Mouse (Mus musculus) A20 (cell line): ENCODE data around the gene Chrna1.

ENCODE experiments used
- DNase-seq: peaks from one replicate; pipeline ENCODE4 v3.0.0-alpha.2; 2011; ENCODE audit warnings: low read depth, low spot score

Chrna1 gene

GRCm38 (mm10) chr2:73591246-73591645, 11.1 kb upstream of the Chrna1 start:
- no peak for DNase-seq

- DNase-seq, result no peak
Measured at GRCm38 (mm10) chr2:73590106-73590505, 10.0 kb upstream of the Chrna1 start.

- DNase-seq, result no peak
Measured at GRCm38 (mm10) chr2:73588951-73589350, 8.8 kb upstream of the Chrna1 start.

DNA sequence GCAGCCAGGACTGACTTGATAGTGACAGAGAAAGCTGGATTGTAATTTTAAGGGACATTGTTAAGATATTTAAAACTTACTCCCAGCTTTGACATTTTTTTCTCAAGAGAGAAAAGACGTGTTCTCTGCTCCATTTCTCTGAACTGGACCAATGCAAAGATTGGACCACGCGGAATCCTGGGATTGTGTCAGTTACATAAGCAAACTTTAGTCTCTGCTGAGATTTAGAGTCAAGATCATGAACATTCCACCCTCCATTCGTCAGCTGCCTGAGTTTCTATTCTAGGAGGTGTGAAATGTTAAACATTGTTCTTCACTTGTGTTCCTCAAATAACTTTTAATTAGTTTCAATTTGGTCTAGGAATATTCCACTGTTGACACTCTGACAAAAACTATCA, 7.0 kb upstream of the Chrna1 start:
- DNase-seq, result no peak

GRCm38 (mm10) chr2:73586392-73587108, 6.4 kb upstream of the Chrna1 start:
- DNase-seq, result no peak

DNA sequence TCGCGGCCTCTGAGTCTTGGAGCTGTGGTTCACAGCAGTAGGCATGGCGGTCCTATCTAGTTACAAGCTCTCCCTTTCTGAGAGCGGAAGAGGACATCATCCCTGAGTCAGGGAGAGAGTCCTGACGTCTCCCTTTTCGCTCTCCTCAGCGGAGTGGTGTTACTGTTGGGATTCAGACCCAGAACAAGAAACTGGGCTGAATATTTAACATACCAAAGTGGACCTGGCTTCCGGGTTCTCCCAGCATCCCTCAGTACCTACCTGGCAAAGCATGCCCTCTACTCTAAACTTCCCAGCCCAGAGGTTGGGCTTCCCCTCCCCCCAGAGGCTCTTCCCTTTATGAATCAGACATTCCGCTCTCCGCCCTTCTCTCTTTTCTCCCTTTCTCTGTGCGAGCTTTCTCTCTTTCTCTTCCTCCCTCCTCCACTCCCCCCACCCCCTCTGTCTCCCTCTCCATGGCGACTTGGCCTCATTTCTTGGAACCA, 5.3 kb upstream of the Chrna1 start:
- DNase-seq, result no peak

DNA sequence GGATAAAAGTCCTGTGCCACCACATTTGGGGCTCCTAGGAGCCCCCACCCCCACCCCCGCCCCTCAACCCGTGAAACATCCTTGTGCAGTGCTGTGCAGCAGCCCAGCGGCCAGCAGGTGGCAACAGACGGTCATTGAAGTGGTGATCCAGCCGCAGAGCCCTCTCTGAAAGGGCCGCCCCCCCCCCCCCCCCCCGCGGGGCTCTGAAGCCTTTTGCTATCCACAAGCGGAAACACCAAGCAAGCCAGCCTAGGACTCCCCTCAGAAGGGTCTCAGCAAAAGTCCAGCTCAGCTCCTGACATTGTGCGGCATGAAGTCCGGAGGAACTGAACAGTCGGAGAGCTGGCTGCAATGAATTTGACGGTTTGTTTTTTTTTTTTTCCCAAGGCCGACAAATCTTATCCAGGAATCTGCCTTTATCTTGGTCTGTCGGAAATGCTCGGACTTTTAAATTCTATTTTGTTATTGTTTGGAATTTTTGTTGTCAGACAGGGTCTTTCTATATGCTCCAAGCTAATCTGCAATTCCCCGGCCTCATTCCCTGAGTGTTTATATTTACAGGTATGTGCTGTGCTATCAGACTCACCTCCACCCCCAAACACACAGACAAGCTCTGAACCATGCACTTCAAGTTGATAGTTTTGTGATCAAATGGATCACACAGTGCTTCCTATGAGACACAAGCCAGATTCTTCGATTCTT, 4.7 kb upstream of the Chrna1 start:
- peak; percentile 69 for DNase-seq

DNA sequence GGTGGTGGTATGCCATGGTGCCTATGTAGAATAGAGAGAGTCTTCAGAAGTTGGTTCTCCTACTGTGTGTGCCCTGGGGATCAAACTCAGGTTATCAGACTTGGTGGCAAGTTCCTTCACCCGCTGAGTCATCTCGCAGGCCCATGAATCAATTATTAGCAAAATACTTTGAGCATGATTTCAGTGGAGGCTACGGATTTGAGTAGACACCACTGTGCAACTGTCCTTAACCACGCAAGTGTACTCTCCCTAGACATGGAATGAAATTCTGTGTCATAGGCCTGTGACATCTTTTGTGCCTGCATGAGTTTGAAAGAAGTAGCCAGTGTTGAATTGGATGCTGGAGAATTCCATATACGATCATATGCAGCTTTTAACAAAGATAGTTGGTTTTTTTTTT, 582 bp upstream of the Chrna1 start:
- DNase-seq, result no peak

DNA sequence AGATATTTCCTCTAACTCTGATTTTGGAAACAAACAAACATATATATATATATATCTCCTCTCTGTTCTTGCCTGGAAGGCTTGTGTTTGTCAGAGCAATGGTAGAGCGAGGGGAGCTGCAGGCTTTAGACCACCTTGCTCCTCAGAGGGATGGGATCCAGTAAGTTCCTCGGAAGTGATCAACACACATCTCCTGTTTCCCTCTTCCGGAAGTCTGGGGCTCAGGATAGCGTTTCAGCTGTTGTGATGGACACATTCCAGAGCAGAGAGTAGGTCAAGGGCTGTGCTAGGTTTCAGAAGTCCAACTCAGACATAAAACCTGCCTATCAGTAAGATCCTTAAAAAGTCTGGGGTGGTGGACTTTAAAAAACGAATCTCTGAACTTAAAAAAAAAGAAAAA, 970 bp downstream of the Chrna1 start:
- DNase-seq, result no peak

DNA sequence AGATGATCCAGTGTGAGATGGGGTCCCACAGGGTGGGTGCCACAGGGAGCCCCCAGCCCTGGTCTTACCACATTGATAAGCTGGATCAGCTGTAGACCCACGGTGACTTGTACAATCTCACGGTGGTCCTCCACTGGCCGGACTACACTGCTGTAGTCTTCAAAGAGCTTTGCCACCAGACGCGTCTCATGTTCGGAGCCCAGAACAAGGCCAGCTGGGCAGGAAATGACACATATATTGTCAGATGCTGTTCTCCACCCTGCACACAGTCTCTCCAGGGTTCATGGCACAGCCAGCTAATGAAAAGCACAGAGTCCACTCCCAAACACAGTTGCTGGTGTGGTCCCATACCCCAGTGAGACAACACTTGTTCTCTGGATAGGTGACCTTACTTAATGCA, 5.7 kb downstream of the Chrna1 start:
- no peak for DNase-seq

DNA sequence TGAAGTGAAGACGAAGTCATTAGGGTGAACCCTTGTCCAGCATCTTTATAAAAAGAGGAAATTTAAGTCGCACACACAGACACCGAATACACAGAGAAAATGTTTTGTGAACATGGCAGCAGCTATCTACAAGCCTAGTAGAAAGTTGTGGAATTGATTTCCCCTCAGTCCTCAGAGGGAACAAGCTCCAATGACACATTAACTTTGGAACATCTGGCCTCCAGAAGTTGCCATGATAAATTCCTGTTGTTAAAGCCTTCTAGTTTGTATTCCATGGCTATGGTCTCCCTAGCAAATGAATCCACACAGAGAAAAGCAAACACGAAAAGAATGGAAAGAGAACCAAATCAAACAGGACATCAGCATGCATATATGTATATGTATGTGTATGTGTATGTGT, 6.6 kb downstream of the Chrna1 start:
- no peak for DNase-seq

GRCm38 (mm10) chr2:73572539-73573372, 7.4 kb downstream of the Chrna1 start:
- DNase-seq, result peak; percentile 44

DNA sequence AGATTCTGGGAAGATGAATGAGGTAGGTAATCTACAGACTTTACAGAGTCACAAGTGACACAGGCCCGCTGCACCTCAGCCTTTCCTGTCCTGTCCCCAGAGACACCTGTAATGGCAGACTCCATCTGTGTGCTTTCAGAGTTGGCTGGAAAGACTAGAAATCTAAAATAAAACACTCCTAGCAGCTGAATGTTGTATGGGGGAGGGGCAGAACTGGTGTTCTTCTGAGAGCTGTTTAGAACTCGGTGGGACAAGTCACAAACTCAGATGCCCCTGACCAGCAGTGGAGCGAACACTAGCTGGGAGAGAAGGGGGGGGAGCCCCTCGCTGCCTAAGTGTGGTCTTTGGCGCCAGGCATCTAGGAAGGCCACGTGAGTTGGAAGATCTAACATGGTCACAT, 8.2 kb downstream of the Chrna1 start:
- no peak for DNase-seq

DNA sequence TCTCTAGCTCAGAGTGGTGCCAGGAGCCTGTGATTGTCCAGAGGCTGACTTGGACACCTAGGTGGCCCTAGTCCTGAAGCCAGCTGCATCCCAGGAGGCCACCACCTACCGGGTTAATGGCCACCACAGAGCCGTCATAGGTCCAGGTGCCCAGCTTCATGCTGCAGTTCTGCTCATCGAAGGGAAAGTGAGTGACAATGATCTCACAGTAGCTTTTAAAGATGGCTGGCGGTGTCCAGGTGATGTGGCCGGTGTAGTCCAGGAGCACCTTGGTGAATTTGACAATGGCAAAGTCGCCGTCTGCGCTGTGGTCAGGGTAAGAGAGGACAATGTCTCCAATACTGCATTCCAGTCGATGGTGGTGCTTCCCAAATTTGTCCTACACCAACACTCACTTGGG, 8.8 kb downstream of the Chrna1 start:
- DNase-seq, result no peak

DNA sequence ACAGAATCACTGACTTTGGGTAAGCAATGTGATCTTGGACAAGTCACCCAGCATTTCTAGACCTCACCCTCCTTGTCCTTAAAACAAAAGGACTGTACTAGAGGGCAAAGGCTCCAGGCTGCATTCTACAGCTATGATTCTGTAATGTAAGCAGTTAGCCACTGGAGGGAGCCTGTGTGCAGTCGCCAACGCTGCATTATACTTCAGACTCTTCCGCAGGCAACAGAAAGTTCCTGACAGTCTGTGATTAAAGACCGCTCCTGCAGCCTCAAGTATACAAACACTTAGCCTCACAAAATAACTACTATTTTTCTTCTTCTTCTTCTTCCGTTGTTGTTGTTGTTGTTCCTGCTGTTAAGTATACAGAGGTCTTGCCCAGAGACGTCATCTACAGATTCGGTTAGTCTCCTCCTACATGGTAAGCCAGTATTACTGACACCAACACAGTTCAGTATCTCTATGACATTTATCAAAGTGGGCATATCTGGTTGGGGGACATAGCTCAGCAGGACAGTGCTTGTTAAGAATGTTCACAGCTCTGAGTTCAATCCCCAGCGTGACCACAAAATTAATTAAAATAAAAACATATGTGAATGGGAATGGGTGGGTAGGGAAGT, 13.0 kb downstream of the Chrna1 start:
- DNase-seq, result peak; percentile 79

DNA sequence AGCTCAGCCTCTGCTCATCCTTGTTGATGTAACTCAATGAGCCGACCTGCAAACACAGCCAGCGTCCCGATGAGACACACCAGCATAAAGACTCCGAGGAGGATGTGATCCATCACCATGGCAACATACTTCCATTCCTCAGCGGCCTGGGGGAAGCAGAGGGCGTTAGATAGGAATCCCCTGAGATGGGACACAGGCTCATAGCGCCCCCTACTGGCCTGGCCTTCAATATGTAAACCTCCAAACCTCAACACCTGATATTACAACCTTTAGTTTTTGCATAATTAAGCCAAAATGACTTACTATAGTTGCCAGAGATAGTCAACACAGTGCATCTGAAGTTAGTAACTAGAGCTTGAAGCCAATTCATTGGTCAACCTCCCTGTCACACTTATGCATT, 14.0 kb downstream of the Chrna1 start:
- peak; percentile 66 for DNase-seq

- no peak for DNase-seq
Measured at GRCm38 (mm10) chr2:73563690-73564089, 16.4 kb downstream of the Chrna1 start.

- DNase-seq, result no peak
Measured at GRCm38 (mm10) chr2:73562656-73563055, 17.5 kb downstream of the Chrna1 start.

GRCm38 (mm10) chr2:73561665-73562063, 18.5 kb downstream of the Chrna1 start:
- peak; percentile 79 for DNase-seq

DNA sequence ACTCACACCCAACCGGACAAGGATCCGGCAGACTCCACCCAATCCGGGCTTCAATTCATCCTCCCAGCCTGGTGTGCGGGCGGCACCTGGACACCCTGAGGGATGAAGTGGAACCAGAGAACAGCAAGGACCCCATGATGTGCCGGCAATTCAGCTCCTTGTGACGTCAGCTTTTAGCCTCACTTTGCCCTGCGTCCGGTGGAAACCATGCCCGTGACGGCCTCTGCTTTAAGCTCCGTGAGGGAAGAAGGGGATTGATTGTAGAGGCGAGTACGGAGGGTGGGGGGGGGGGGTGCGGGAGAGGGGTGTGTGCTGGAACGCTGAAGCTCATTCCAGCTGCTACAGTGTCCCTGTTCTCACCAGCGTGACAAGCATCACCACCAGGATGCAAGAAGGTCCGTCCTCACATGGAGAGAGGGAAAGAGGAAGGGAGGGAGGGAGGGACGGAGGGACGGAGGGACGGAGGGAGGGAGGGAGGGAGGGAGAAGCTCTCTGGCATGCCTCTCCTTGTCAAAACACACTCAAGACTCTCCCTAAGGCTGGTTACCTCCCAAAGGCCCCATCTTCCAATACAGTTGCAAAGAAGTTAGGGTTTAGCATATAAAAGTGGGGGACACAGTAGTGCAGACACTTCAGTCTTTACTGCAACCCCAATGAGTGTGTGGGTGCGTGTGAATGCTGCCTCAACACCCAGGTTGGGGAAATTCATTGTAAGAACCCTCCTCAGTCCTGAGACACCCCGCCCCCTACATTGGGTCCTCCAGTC, 19.1 kb downstream of the Chrna1 start:
- DNase-seq, result no peak

DNA sequence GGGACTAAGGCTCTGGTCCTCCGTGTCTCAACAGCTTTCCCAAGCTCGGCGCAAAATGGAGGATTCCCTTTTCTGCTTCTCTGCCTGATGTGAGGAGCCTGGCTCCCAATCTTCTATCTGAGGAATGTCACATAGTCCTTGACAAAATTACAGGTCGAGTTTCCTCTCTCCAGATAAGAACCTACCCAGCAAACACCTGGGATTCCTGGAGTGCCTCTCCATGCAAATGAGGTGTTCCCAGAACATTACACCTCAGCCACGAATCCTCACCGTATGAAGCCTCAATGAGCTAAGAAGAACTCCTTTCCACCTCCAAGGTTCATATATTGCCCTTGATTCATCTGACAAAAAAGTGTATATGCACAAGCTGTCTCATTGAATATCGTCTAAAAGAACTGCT, 19.7 kb downstream of the Chrna1 start:
- no peak for DNase-seq
